Mouse (Mus musculus): Measurements from ENCODE around the gene Prr15.
A peak's percentile ranks its signal among the peaks of the same experiment; 100 is the strongest.

The Prr15 gene

GRCm38 (mm10) chr6:54332203-54332602 lies 6.6 kb downstream of the Prr15 start:
- no peak for DNase-seq

- DNase-seq = no peak
These were observed 7.5 kb downstream of the Prr15 start for GRCm38 (mm10) chr6:54333116-54333651.

- no peak for DNase-seq
These were observed 8.2 kb downstream of the Prr15 start for GRCm38 (mm10) chr6:54333652-54334396.

- DNase-seq = no peak
These were observed 11.7 kb downstream of the Prr15 start for GRCm38 (mm10) chr6:54337321-54337720.

GRCm38 (mm10) chr6:54341133-54341532 lies 15.5 kb downstream of the Prr15 start:
- peak in 1 of 2 experiments; percentile 31 for DNase-seq

GRCm38 (mm10) chr6:54342223-54342622 lies 16.6 kb downstream of the Prr15 start:
- no peak for DNase-seq

- DNase-seq = no peak
These were observed 26.2 kb downstream of the Prr15 start for GRCm38 (mm10) chr6:54351860-54352259.

- DNase-seq = peak; percentile 12 to 32
These were observed 27.5 kb downstream of the Prr15 start for GRCm38 (mm10) chr6:54352931-54353690.

GRCm38 (mm10) chr6:54353698-54354097 lies 28.1 kb downstream of the Prr15 start:
- DNase-seq = no peak

- DNase-seq = no peak
These were observed 30.0 kb downstream of the Prr15 start for GRCm38 (mm10) chr6:54355626-54356025.

GRCm38 (mm10) chr6:54362526-54363324 lies 37.1 kb downstream of the Prr15 start:
- DNase-seq = no peak

GRCm38 (mm10) chr6:54364406-54365136 lies 38.9 kb downstream of the Prr15 start:
- DNase-seq = no peak

- no peak for DNase-seq
These were observed 41.0 kb downstream of the Prr15 start for GRCm38 (mm10) chr6:54366607-54367006.

GRCm38 (mm10) chr6:54368071-54368470 lies 42.4 kb downstream of the Prr15 start:
- peak in 1 of 2 experiments; percentile 36 for DNase-seq

GRCm38 (mm10) chr6:54369913-54370542 lies 44.4 kb downstream of the Prr15 start:
- DNase-seq = no peak

GRCm38 (mm10) chr6:54371874-54372273 lies 46.2 kb downstream of the Prr15 start:
- no peak for DNase-seq

- no peak for DNase-seq
These were observed 53.7 kb downstream of the Prr15 start for GRCm38 (mm10) chr6:54379356-54379755.
